Mouse (Mus musculus): Measurements from ENCODE around the gene Aebp1. TPM values are rescaled to one million over a fixed set of nuclear protein-coding genes. Genes with fewer than 3 reads are reported as not detected.
A peak's percentile ranks its signal among the peaks of the same experiment; 100 is the strongest.

Aebp1 gene
- polyA plus RNA-seq, 1 experiment, result 18.7 TPM

DNA sequence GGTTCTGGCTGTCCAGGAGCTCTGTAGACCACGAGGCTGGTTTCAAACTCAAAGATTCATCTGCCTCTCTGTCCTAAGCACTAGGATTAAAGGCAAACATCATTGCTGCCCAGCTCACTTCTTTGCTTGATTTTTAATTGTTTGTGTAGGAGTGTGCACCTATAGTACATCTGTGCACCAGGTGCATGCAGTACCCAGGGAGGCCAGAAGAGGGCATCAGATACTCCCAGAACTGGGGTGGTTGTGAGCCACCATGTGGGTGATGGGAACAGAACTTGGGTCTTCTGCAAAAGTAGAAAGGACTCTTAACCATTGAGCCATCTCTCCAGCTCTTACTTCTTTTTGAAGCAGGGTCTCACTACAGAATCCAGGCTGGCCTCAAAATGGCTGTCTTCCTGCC is 3.0 kb upstream of the Aebp1 start:
- no peak for DNase-seq (ENCODE audit: low read depth)
- TF ChIP-seq POLR2A (IDR thresholded peaks at IDR 0.05; ENCODE audit: borderline replicate concordance, extremely low read depth, insufficient read depth, insufficient read length, poor library complexity, severe bottlenecking) (no peak), CTCF (IDR thresholded peaks at IDR 0.05; ENCODE audit: borderline replicate concordance, extremely low read depth, insufficient read depth, insufficient read length) (peak; percentile 39; the same call in 1 of the 2 replicates)

GRCm38 (mm10) chr11:5859883-5860550 is 1.7 kb upstream of the Aebp1 start:
- DNase-seq (ENCODE audit: low read depth), result no peak
- TF ChIP-seq POLR2A (IDR thresholded peaks at IDR 0.05; ENCODE audit: borderline replicate concordance, extremely low read depth, insufficient read depth, insufficient read length, poor library complexity, severe bottlenecking), result no peak
- TF ChIP-seq CTCF (IDR thresholded peaks at IDR 0.05; ENCODE audit: borderline replicate concordance, extremely low read depth, insufficient read depth, insufficient read length), result no peak

DNA sequence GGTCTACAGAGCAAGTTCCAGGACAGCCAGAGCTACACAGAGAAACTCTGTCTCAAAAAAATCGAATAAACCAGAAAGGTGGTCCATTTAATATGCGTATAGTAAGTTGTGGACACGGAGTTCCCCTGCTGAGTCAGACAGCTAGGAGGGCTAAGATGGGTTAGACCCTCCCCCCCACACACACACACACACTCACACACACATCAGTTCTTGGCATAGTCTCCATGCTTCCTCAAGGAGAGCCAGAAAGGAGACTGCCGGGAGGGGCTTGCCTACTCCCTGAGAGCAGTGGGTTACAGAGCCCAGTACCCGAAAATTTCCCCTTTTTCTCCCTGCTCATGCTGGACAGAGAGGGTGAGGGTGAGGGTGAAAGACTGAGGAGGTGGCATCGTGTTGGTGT is 1.1 kb upstream of the Aebp1 start:
- DNase-seq (ENCODE audit: low read depth), result peak; percentile 18
- no peak for TF ChIP-seq POLR2A (IDR thresholded peaks at IDR 0.05; ENCODE audit: borderline replicate concordance, extremely low read depth, insufficient read depth, insufficient read length, poor library complexity, severe bottlenecking)
- TF ChIP-seq CTCF (IDR thresholded peaks at IDR 0.05; ENCODE audit: borderline replicate concordance, extremely low read depth, insufficient read depth, insufficient read length), result no peak

DNA sequence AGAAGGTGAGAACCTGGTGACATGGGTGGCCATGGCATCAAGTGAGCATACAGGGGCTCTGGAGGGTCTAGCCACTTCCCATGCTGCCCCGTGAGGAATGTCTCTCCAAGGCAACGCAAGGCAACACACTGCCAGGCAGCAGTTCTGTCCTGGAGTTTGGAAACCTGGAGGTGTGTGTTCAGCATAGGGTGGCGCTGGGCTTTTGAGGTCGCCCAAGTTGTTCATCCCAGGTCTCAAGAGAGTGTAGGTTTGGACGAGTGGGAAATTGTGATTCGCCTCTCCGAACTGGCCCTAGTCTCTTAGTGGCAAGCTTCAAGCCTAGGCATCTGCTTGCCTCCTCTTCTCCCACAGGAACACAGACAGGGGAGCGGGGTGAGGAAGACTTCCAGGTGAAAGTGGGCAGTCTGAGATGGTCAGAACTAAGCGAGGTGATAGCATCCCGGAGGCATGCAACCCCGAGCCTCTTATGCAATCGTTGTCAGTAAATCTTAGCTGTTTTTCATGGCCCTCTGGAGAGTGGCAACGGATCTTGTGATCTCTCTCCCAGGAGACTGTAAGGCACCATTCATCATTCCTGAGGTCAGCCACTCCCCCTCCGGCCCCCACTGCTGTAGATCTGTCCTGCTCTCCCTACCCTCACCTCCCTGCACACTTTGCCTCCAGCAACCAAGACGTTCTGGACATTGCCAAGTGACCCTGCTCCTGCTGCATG is 803 bp downstream of the Aebp1 start:
- DNase-seq (ENCODE audit: low read depth), result no peak
- TF ChIP-seq CTCF (IDR thresholded peaks at IDR 0.05; ENCODE audit: borderline replicate concordance, extremely low read depth, insufficient read depth, insufficient read length), result no peak
- no peak for TF ChIP-seq POLR2A (IDR thresholded peaks at IDR 0.05; ENCODE audit: borderline replicate concordance, extremely low read depth, insufficient read depth, insufficient read length, poor library complexity, severe bottlenecking)

DNA sequence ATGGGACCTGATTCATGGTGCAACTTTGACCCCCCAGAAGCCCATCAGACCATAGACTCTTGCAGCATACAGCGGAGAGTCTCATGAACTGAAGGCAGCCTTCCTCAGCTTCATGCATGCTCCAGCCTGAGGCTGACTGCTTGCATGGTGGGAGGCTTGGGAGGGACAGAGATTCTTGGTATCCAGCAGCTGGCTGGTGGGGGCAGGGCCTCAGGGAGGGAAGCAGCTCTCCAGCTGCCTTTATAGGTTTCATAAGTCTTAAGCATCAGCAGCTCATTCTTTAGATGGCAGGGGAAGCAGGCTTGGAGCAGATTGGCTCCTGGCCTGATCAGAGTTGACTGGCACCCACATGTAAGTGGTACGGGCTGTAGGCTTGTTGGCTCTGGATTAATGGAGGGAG is 5.4 kb downstream of the Aebp1 start:
- DNase-seq (ENCODE audit: low read depth), result no peak
- no peak for TF ChIP-seq CTCF (IDR thresholded peaks at IDR 0.05; ENCODE audit: borderline replicate concordance, extremely low read depth, insufficient read depth, insufficient read length)
- no peak for TF ChIP-seq POLR2A (IDR thresholded peaks at IDR 0.05; ENCODE audit: borderline replicate concordance, extremely low read depth, insufficient read depth, insufficient read length, poor library complexity, severe bottlenecking)

- TF ChIP-seq POLR2A (IDR thresholded peaks at IDR 0.05; ENCODE audit: borderline replicate concordance, extremely low read depth, insufficient read depth, insufficient read length, poor library complexity, severe bottlenecking), result no peak
- TF ChIP-seq CTCF (IDR thresholded peaks at IDR 0.05; ENCODE audit: borderline replicate concordance, extremely low read depth, insufficient read depth, insufficient read length), result no peak
Measured at GRCm38 (mm10) chr11:5868324-5868723, 6.6 kb downstream of the Aebp1 start.

DNA sequence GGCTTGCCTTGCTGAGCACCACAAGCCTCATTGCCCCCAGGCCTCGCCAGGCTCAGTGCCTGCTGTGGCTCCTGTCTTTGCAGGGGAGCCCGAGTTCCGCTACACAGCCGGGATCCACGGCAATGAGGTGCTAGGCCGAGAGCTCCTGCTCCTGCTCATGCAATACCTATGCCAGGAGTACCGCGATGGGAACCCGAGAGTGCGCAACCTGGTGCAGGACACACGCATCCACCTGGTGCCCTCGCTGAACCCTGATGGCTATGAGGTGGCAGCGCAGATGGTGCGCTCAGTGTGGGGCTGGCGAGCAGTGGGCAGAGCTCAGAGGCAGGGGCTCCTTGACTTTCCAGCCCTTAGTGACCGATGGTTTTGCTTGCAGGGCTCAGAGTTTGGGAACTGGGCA is 7.6 kb downstream of the Aebp1 start:
- TF ChIP-seq POLR2A (IDR thresholded peaks at IDR 0.05; ENCODE audit: borderline replicate concordance, extremely low read depth, insufficient read depth, insufficient read length, poor library complexity, severe bottlenecking) (no peak), CTCF (IDR thresholded peaks at IDR 0.05; ENCODE audit: borderline replicate concordance, extremely low read depth, insufficient read depth, insufficient read length) (no peak)
- DNase-seq (ENCODE audit: low read depth), result no peak

More at GRCm38 (mm10) chr11:5868324-5868723, 6.6 kb downstream of the Aebp1 start:
- DNase-seq (ENCODE audit: low read depth), result no peak

DNA sequence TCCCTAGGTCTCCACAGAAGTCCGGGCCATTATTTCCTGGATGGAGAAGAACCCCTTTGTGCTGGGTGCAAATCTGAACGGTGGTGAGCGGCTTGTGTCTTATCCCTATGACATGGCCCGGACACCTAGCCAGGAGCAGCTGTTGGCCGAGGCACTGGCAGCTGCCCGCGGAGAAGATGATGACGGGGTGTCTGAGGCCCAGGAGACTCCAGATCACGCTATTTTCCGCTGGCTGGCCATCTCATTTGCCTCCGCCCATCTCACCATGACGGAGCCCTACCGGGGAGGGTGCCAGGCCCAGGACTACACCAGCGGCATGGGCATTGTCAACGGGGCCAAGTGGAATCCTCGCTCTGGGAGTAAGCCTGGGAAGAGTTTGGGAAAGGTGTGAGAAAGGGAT is 8.3 kb downstream of the Aebp1 start:
- DNase-seq (ENCODE audit: low read depth), result no peak
- TF ChIP-seq CTCF (IDR thresholded peaks at IDR 0.05; ENCODE audit: borderline replicate concordance, extremely low read depth, insufficient read depth, insufficient read length) (no peak), POLR2A (IDR thresholded peaks at IDR 0.05; ENCODE audit: borderline replicate concordance, extremely low read depth, insufficient read depth, insufficient read length, poor library complexity, severe bottlenecking) (no peak)

- no peak for TF ChIP-seq CTCF (IDR thresholded peaks at IDR 0.05; ENCODE audit: borderline replicate concordance, extremely low read depth, insufficient read depth, insufficient read length)
- no peak for TF ChIP-seq POLR2A (IDR thresholded peaks at IDR 0.05; ENCODE audit: borderline replicate concordance, extremely low read depth, insufficient read depth, insufficient read length, poor library complexity, severe bottlenecking)
Measured at GRCm38 (mm10) chr11:5872707-5873106, 11.0 kb downstream of the Aebp1 start.

DNA sequence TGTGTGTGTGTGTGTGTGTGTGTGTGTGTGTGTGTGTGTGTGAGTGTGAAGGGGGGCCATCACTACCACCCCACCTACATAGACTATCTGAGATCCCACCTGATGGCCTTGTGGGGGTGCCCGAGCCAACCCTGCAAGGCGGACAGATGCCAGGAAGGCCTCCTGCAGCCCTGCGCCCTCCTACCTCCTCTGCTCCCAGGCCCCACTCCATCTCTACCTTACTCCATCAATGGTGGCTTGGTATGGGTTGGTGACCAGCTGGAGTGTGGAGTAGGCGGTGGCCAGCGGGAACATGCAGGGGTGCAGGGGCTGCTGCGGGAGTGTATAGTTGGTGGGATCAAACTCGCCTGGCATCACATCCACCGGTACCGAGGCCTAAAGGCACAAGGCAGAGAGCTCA is 11.4 kb downstream of the Aebp1 start:
- no peak for DNase-seq (ENCODE audit: low read depth)
- TF ChIP-seq CTCF (IDR thresholded peaks at IDR 0.05; ENCODE audit: borderline replicate concordance, extremely low read depth, insufficient read depth, insufficient read length) (no peak), POLR2A (IDR thresholded peaks at IDR 0.05; ENCODE audit: borderline replicate concordance, extremely low read depth, insufficient read depth, insufficient read length, poor library complexity, severe bottlenecking) (no peak)

More at GRCm38 (mm10) chr11:5872707-5873106, 11.0 kb downstream of the Aebp1 start:
- DNase-seq (ENCODE audit: low read depth), result no peak

DNA sequence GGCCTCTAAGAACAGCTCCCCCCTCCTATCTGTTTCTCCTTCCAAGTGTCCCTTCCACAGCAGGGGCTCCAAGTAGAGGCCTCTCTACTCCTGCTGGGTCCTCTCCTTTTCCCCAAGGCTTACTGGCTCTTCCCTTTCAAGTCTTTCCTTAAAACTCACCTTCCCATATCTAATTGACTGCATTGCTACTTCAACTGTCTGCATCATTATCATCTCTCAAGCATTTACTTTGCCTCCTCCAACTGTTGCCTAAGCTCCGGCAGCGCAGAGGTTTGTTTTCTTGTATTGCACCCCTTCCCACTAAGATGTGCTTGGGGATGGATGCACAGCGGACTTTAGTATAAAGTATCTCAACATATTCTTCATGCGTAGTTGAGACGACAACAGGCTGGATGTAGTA is 15.7 kb downstream of the Aebp1 start:
- peak; percentile 14 for DNase-seq (ENCODE audit: low read depth)
- TF ChIP-seq POLR2A (IDR thresholded peaks at IDR 0.05; ENCODE audit: borderline replicate concordance, extremely low read depth, insufficient read depth, insufficient read length, poor library complexity, severe bottlenecking), result no peak
